Mouse (Mus musculus): ENCODE measurements around the gene Zfp810.

- no peak for TF ChIP-seq EP300 (optimal IDR thresholded peaks at IDR 0.05)
- no peak for TF ChIP-seq CTCF (IDR thresholded peaks at IDR 0.05; ENCODE audit: low read depth)
These were observed 63.2 kb downstream of the Zfp810 start for GRCm38 (mm10) chr9:22244242-22244641.
